Mouse (Mus musculus) heart, embryonic 14.5 days (tissue): ENCODE measurements around the gene Prdm4. TPM values are rescaled to one million over a fixed set of nuclear protein-coding genes. Genes with fewer than 3 reads are reported as not detected.

Experiments
- ATAC-seq: fragments of 200-750 bp; cut with Nextera tagmentation; 2 replicates; pipeline ENCODE4 v1.8.0; 2017; ENCODE audit warnings: low read depth, moderate TSS enrichment; ENCODE audit not compliant: insufficient number of reproducible peaks, insufficient read depth, low FRiP score
- H3K27ac ChIP-seq, 2 experiments: fragments of 200-500 bp in 1 of 2; fragments of 300-500 bp in 1 of 2; sonication (generic) in 1 of 2; replicated peaks in 1 of 2; 2 replicates each; pipeline ENCODE4 v1.5.1; 2012 to 2014; ENCODE audit warnings: low read depth in 2 of 2, low read length in 2 of 2, control low read depth in 1 of 2, mild to moderate bottlenecking in 1 of 2, mixed read lengths in 1 of 2; ENCODE audit not compliant: control insufficient read depth in 1 of 2, insufficient read depth in 1 of 2
- H3K27me3 ChIP-seq: fragments of 300-500 bp; sonication (generic); 2 replicates; pipeline ENCODE4 v1.6.1; 2014; ENCODE audit warnings: mild to moderate bottlenecking, low read length, control low read depth; ENCODE audit not compliant: control insufficient read depth, insufficient read depth
- H3K36me3 ChIP-seq: fragments of 300-500 bp; sonication (generic); 2 replicates; pipeline ENCODE4 v1.6.1; 2014; ENCODE audit warnings: mild to moderate bottlenecking, control low read depth, low read length, mixed read lengths; ENCODE audit not compliant: control insufficient read depth, insufficient read depth
- H3K4me1 ChIP-seq, 2 experiments: fragments of 200-500 bp in 1 of 2; fragments of 300-500 bp in 1 of 2; sonication (generic) in 1 of 2; 2 replicates each; pipeline ENCODE4 v1.6.1; 2012 to 2014; ENCODE audit warnings: low read length in 2 of 2, control low read depth in 1 of 2, mixed read lengths in 1 of 2; ENCODE audit not compliant: control insufficient read depth in 2 of 2, insufficient read depth in 2 of 2
- H3K4me2 ChIP-seq: fragments of 300-500 bp; sonication (generic); 2 replicates; pipeline ENCODE4 v1.6.1; 2014; ENCODE audit warnings: mild to moderate bottlenecking, low read length
- H3K4me3 ChIP-seq, 2 experiments: fragments of 200-500 bp in 1 of 2; fragments of 300-500 bp in 1 of 2; sonication (generic) in 1 of 2; 2 replicates each; pipeline ENCODE4 v1.5.1; 2012 to 2014; ENCODE audit warnings: low read length in 2 of 2, mild to moderate bottlenecking in 2 of 2, control low read depth in 1 of 2, low read depth in 1 of 2, moderate library complexity in 1 of 2; ENCODE audit not compliant: control insufficient read depth in 1 of 2, insufficient read depth in 1 of 2
- H3K9ac ChIP-seq: fragments of 300-500 bp; sonication (generic); 2 replicates; pipeline ENCODE4 v1.6.1; 2014; ENCODE audit warnings: mild to moderate bottlenecking, low read length
- H3K9me3 ChIP-seq: fragments of 300-500 bp; sonication (generic); 2 replicates; pipeline ENCODE4 v1.6.1; 2016; ENCODE audit warnings: low read length, control low read depth; ENCODE audit not compliant: control insufficient read depth
- WGBS: fragments of 180-500 bp; shearing (Covaris S2); extraction: QIAGEN DNeasy Blood & Tissue Kit; methylation state at CpG from one replicate; pipeline ENCODE4 v1.1.7; 2014; 5-methylcytosine and 5-hydroxymethylcytosine counted together
- polyA plus RNA-seq: library from polyadenylated mRNA; unstranded; fragments of >200 nt; fragmentation: Nextera tagmentation; extraction: Ambion mirVana; gene quantifications from 2 replicates; pipeline ENCODE4 v1.2.1, GENCODE M21; 2014

Gene Prdm4
- polyA plus RNA-seq, 1 experiment from 2014 or later, result 15.2 TPM

- H3K9ac ChIP-seq, result no peak overlapping the region
- H3K27me3 ChIP-seq, result no peaks in the 10 kb centered on the region
- WGBS, result 70% methylated on average over 3 of the region's 3 CpGs
- H3K4me3 ChIP-seq, result no peak overlapping the region
- H3K4me2 ChIP-seq, result no peak overlapping the region
- no peak for ATAC-seq
- no peaks in the 10 kb centered on the region for H3K9me3 ChIP-seq
- peaks cover 2 to 3% of the 10 kb centered on the region in 2 experiments; a peak in 2 of 4 replicates for H3K4me1 ChIP-seq
- peaks cover 67% of the 10 kb centered on the region for H3K36me3 ChIP-seq
- no peak overlapping the region for H3K27ac ChIP-seq
Observed at GRCm38 (mm10) chr10:85953401-85953800, 36.5 kb upstream of the Prdm4 start.

GRCm38 (mm10) chr10:85951765-85952443, 35.0 kb upstream of the Prdm4 start:
- H3K9me3 ChIP-seq, result no peaks in the 10 kb centered on the region
- no peak for ATAC-seq
- no peak overlapping the region for H3K27ac ChIP-seq
- no peak overlapping the region for H3K4me2 ChIP-seq
- no peak overlapping the region for H3K9ac ChIP-seq
- 85% methylated on average over 6 of the region's 6 CpGs for WGBS
- H3K27me3 ChIP-seq, result no peaks in the 10 kb centered on the region
- H3K4me1 ChIP-seq, result peaks cover 2 to 3% of the 10 kb centered on the region in 2 experiments; a peak in 2 of 4 replicates
- H3K36me3 ChIP-seq, result peaks cover 82% of the 10 kb centered on the region
- no peak overlapping the region for H3K4me3 ChIP-seq

GRCm38 (mm10) chr10:85948483-85949196, 31.7 kb upstream of the Prdm4 start:
- Histone ChIP-seq H3K4me3 (no peak overlapping the region), H3K9me3 (no peaks in the 10 kb centered on the region), H3K27ac (no peak overlapping the region), H3K36me3 (peaks cover 98% of the 10 kb centered on the region), H3K27me3 (no peaks in the 10 kb centered on the region), H3K4me1 (no peaks in the 10 kb centered on the region), H3K9ac (no peak overlapping the region), H3K4me2 (no peak overlapping the region)
- WGBS, result 91% methylated on average over 8 of the region's 8 CpGs
- no peak for ATAC-seq

GRCm38 (mm10) chr10:85936280-85936965, 19.5 kb upstream of the Prdm4 start:
- Histone ChIP-seq H3K9ac (no peak overlapping the region), H3K36me3 (peaks cover 56% of the 10 kb centered on the region), H3K27me3 (no peaks in the 10 kb centered on the region), H3K9me3 (peaks cover 3% of the 10 kb centered on the region; the same call in 1 of the 2 replicates), H3K27ac (no peak overlapping the region), H3K4me1 (no peaks in the 10 kb centered on the region), H3K4me3 (no peak overlapping the region), H3K4me2 (no peak overlapping the region)
- 95% methylated on average over 6 of the region's 6 CpGs for WGBS
- ATAC-seq, result no peak

GRCm38 (mm10) chr10:85929962-85930361, 13.0 kb upstream of the Prdm4 start:
- WGBS, result 84% methylated on average over 11 of the region's 11 CpGs
- no peak for ATAC-seq

GRCm38 (mm10) chr10:85929208-85929591, 12.3 kb upstream of the Prdm4 start:
- ATAC-seq, result no peak
- 52% methylated on average over 11 of the region's 11 CpGs for WGBS
- Histone ChIP-seq H3K9ac (no peak overlapping the region), H3K4me2 (peak overlapping the region; percentile 98), H3K27me3 (peaks cover 29% of the 10 kb centered on the region), H3K36me3 (no peaks in the 10 kb centered on the region), H3K9me3 (no peaks in the 10 kb centered on the region), H3K27ac (no peak overlapping the region), H3K4me3 (peak overlapping the region in 1 of 2 experiments; percentile 62; a peak in 1 of 4 replicates), H3K4me1 (peaks cover 0 to 8% of the 10 kb centered on the region in 2 experiments; a peak in 2 of 4 replicates)

More at GRCm38 (mm10) chr10:85929962-85930361, 13.0 kb upstream of the Prdm4 start:
- peaks cover 0 to 8% of the 10 kb centered on the region in 2 experiments; a peak in 2 of 4 replicates for H3K4me1 ChIP-seq
- H3K4me3 ChIP-seq, result no peak overlapping the region
- H3K36me3 ChIP-seq, result no peaks in the 10 kb centered on the region
- peaks cover 29% of the 10 kb centered on the region for H3K27me3 ChIP-seq
- no peak overlapping the region for H3K9ac ChIP-seq
- no peak overlapping the region for H3K4me2 ChIP-seq
- H3K27ac ChIP-seq, result no peak overlapping the region
- no peaks in the 10 kb centered on the region for H3K9me3 ChIP-seq

GRCm38 (mm10) chr10:85928499-85929207, 11.7 kb upstream of the Prdm4 start:
- H3K27ac ChIP-seq, result no peak overlapping the region
- 2% methylated on average over 63 of the region's 63 CpGs for WGBS
- H3K27me3 ChIP-seq, result peaks cover 29% of the 10 kb centered on the region
- peak overlapping the region; percentile 98 for H3K4me2 ChIP-seq
- ATAC-seq, result no peak
- no peaks in the 10 kb centered on the region for H3K9me3 ChIP-seq
- H3K9ac ChIP-seq, result peak overlapping the region; percentile 59
- no peaks in the 10 kb centered on the region for H3K36me3 ChIP-seq
- peaks cover 0 to 8% of the 10 kb centered on the region in 2 experiments; a peak in 2 of 4 replicates for H3K4me1 ChIP-seq
- H3K4me3 ChIP-seq, result peak overlapping the region; percentile 52 to 62
